Mouse (Mus musculus): ENCODE data around the gene Slc16a2. TPM values are rescaled to one million over a fixed set of nuclear protein-coding genes. Genes with fewer than 3 reads are reported as not detected.
A peak's percentile ranks its signal among the peaks of the same experiment; 100 is the strongest.
"Not testable (repeated sequence)": the region's sequence is repeated elsewhere in the genome, so short reads cannot be mapped to it uniquely, and the experiment has no call there.

The Slc16a2 gene
- polyA plus RNA-seq, 1 experiment = 4.2 TPM

DNA sequence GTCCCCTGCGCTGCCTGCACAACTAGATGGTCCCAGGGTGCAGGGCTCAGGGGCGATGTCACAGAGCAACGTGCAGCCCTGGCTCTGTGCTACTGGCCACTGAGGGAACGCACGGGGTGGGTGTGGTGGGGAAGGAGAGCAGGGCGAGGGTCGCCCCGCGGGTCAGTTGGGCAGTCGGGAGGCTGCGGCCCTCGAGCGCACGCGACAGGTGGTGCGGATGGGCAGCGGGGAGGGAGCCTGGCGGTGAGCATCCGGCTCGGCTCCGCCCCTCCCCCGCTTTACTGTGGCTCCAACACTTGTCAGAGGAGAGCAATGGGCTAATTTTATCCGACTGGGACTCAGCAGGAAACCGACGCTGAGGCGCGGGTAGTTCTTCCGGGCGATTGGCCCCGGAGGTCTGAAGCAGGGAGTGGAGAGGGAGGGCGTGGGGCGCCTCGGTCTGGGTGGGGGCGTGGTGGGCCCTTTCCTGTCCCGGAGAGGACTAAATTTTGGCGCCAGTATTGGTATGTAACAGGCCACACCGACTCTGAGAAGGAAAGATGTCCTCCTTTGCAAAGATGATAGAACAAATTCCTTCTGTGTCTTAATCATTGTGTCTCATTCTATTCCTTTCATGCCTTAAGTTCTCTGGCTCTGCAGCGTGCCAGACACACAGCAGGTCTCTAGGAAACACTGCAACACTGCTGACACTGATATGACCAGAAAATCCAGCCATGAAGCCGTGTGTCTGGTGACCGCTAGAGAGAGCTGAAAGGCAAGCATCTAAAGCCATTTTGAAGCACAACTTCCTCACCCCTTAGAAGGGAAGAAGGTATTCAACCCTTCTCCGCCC lies 126.4 kb downstream of the Slc16a2 start:
- 2% methylated on average over 40 of the region's 41 CpGs for WGBS
- H3K4me1 ChIP-seq (ENCODE audit: control insufficient read depth, insufficient read depth, low read length) = no peaks in the 10 kb centered on the region
- no peak for TF ChIP-seq POLR2A (IDR thresholded peaks at IDR 0.05; ENCODE audit: borderline replicate concordance, control insufficient read depth, low read depth, low read length)
- TF ChIP-seq CTCF (IDR thresholded peaks at IDR 0.05; ENCODE audit: control insufficient read depth, insufficient read depth, low read length) = no peak
- H3K27ac ChIP-seq (ENCODE audit: control insufficient read depth, insufficient read depth, low read depth, low read length, poor library complexity) = peak overlapping the region; percentile 21; the same call in 1 of the 2 replicates
- peak overlapping the region; percentile 42 for H3K4me3 ChIP-seq (replicated peaks; ENCODE audit: control insufficient read depth, low read depth, low read length)

DNA sequence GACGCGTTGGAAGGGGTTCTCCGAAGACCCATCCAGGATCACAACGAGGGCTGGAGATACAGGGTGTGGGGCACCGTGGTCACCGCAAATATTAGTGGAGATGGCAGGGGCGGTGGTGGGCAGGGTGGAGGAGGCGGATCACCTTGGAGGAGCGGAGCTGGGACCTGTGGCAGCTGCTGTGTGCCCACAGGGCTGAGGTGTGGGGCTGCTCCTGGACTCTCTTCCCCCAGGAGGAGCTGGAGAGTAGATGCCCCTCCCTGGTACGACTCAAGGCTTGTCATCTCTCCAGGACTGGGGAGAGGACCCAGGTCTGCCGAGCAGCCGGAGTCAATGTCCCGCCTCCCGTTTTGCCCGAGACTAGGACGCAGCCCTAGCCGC lies 127.0 kb downstream of the Slc16a2 start:
- WGBS = 31% methylated on average over 17 of the region's 17 CpGs
- TF ChIP-seq CTCF (IDR thresholded peaks at IDR 0.05; ENCODE audit: control insufficient read depth, insufficient read depth, low read length) (no peak), POLR2A (IDR thresholded peaks at IDR 0.05; ENCODE audit: borderline replicate concordance, control insufficient read depth, low read depth, low read length) (no peak)
- no peaks in the 10 kb centered on the region for H3K4me1 ChIP-seq (ENCODE audit: control insufficient read depth, insufficient read depth, low read length)
- H3K27ac ChIP-seq (ENCODE audit: control insufficient read depth, insufficient read depth, low read depth, low read length, poor library complexity) = no peak overlapping the region
- no peak overlapping the region for H3K4me3 ChIP-seq (replicated peaks; ENCODE audit: control insufficient read depth, low read depth, low read length)

DNA sequence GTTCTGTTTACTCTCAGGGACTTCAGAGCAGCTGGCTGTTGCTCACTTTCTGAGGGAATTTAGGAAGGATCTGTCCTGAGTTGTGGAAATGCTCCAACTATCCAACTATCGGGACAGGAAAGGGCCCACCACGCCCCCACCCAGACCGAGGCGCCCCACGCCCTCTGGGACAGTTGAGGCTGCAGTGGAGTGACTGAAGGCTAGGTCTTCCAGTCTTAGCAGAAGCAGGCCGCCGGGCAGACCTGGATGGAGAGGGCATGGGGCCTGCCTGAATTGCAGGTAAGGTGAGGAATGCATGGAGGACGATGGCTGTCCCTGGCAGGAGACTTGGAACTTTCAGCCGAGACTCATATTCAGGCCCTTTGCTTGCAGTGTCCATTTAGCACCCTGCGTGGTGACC lies 127.4 kb downstream of the Slc16a2 start:
- Histone ChIP-seq H3K27ac (ENCODE audit: control insufficient read depth, insufficient read depth, low read depth, low read length, poor library complexity) (no peak overlapping the region), H3K4me3 (replicated peaks; ENCODE audit: control insufficient read depth, low read depth, low read length) (no peak overlapping the region), H3K4me1 (ENCODE audit: control insufficient read depth, insufficient read depth, low read length) (no peaks in the 10 kb centered on the region)
- TF ChIP-seq CTCF (IDR thresholded peaks at IDR 0.05; ENCODE audit: control insufficient read depth, insufficient read depth, low read length) (no peak), POLR2A (IDR thresholded peaks at IDR 0.05; ENCODE audit: borderline replicate concordance, control insufficient read depth, low read depth, low read length) (no peak)
- 72% methylated on average over 10 of the region's 10 CpGs for WGBS

DNA sequence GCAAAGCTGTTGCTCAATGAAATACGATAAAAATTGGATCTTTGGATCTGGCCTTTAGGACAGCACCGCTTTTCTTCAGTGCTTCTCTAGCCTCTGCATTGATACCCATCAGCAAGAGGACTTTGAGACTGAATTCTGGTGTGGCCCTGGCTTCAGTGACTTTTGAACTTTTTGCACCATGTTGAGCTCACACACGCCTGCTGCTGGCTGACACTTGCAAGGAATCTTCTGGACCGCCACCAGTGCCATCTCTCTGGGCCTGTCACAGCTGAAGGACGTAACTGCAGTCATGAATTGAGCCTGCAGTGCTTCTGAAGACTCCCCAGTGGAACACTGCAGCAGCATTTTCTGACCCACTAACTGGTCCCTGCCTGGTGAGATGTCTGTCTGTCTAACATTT lies 128.9 kb downstream of the Slc16a2 start:
- 91% methylated on average over 5 of the region's 5 CpGs for WGBS
- H3K4me1 ChIP-seq (ENCODE audit: control insufficient read depth, insufficient read depth, low read length) = no peaks in the 10 kb centered on the region
- H3K4me3 ChIP-seq (replicated peaks; ENCODE audit: control insufficient read depth, low read depth, low read length) = no peak overlapping the region
- H3K27ac ChIP-seq (ENCODE audit: control insufficient read depth, insufficient read depth, low read depth, low read length, poor library complexity) = no peak overlapping the region
- TF ChIP-seq CTCF (IDR thresholded peaks at IDR 0.05; ENCODE audit: control insufficient read depth, insufficient read depth, low read length) (no peak), POLR2A (IDR thresholded peaks at IDR 0.05; ENCODE audit: borderline replicate concordance, control insufficient read depth, low read depth, low read length) (no peak)

DNA sequence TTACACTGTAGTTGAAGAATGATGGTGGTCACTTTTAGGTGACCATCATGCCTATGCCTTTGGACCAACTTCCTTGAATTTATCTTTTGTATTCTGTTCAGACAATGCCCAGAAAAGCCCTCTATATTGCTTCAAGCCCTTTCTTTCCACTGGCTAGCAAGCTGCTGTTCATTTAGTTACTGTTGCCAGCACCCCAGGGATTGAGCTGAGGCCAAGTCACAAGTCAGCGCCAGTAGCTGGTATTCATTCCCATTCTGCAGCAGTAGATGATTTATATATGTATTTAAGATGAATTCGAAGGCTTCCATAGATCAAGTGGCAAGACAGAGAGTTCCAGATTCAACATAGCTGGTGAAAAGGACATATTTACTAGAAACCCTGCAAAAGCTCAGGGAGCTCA lies 133.2 kb downstream of the Slc16a2 start:
- no peak overlapping the region for H3K4me3 ChIP-seq (replicated peaks; ENCODE audit: control insufficient read depth, low read depth, low read length)
- H3K4me1 ChIP-seq (ENCODE audit: control insufficient read depth, insufficient read depth, low read length) = no peaks in the 10 kb centered on the region
- WGBS = 76% methylated on average over 2 of the region's 2 CpGs
- H3K27ac ChIP-seq (ENCODE audit: control insufficient read depth, insufficient read depth, low read depth, low read length, poor library complexity) = no peak overlapping the region
- TF ChIP-seq CTCF (IDR thresholded peaks at IDR 0.05; ENCODE audit: control insufficient read depth, insufficient read depth, low read length) (no peak), POLR2A (IDR thresholded peaks at IDR 0.05; ENCODE audit: borderline replicate concordance, control insufficient read depth, low read depth, low read length) (no peak)

DNA sequence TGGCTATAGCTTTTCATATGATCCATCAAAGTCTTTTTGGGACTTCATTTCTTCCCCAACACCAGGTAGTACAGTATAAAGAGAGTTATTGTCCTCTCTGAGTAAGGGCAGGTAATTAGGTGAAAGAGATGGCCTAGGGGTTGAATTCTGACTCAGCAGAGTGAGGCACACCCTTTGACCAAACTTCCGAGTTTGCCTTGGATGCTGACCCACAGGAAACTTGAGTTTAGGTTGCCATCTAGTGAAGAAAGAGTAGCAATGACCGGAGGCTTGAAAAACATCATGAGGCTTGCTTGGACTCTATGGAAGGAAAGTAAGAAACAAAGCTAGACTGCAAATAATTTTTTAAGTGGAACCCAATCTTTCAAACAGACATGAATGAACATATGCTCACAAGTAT lies 147.1 kb downstream of the Slc16a2 start:
- no peak overlapping the region for H3K4me3 ChIP-seq (replicated peaks; ENCODE audit: control insufficient read depth, low read depth, low read length)
- TF ChIP-seq CTCF (IDR thresholded peaks at IDR 0.05; ENCODE audit: control insufficient read depth, insufficient read depth, low read length) (no peak), POLR2A (IDR thresholded peaks at IDR 0.05; ENCODE audit: borderline replicate concordance, control insufficient read depth, low read depth, low read length) (no peak)
- no peaks in the 10 kb centered on the region for H3K4me1 ChIP-seq (ENCODE audit: control insufficient read depth, insufficient read depth, low read length)
- 26% methylated on average over 2 of the region's 2 CpGs for WGBS
- no peak overlapping the region for H3K27ac ChIP-seq (ENCODE audit: control insufficient read depth, insufficient read depth, low read depth, low read length, poor library complexity)

DNA sequence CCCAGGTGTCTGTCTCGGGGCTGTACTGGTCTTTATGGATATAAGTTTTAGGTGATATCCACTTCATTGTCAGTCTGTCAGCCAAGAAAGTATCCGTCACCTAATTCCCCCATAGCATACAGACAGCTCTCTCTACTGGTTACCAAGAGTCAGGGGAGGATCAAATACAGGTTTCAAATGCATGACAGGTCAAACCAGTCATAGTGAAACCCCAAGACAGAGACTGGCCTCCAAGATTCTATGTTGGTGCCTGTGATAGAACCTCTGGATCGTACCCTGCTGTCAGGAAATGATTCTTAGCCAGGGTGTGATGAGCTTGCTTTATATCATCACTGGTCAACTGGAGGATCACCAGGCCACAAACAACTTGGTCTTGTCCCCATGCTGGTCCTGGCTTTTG lies 148.0 kb downstream of the Slc16a2 start:
- Histone ChIP-seq H3K4me1 (ENCODE audit: control insufficient read depth, insufficient read depth, low read length) (no peaks in the 10 kb centered on the region), H3K27ac (ENCODE audit: control insufficient read depth, insufficient read depth, low read depth, low read length, poor library complexity) (no peak overlapping the region), H3K4me3 (replicated peaks; ENCODE audit: control insufficient read depth, low read depth, low read length) (no peak overlapping the region)
- WGBS = 74% methylated on average over 3 of the region's 3 CpGs
- TF ChIP-seq POLR2A (IDR thresholded peaks at IDR 0.05; ENCODE audit: borderline replicate concordance, control insufficient read depth, low read depth, low read length) = no peak
- TF ChIP-seq CTCF (IDR thresholded peaks at IDR 0.05; ENCODE audit: control insufficient read depth, insufficient read depth, low read length) = no peak

DNA sequence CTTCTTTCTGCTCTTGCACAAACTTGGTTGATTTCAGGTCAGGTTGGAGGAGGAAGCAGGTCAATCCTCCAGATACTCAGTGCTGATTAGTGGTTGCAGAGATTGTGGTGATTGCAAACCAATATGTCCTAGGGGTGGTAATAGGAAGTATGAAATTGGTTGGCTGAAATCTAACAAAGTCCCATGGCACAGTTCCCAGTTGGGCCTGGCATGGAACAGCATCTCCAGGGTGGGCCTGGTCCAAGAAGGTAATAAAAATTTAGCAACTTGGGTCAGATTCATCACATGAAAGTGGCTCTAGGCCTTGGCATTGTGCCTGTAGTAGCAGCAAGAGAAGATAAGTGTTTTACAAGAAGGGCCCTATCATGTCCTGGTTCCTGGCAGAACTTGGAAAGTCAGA lies 151.5 kb downstream of the Slc16a2 start:
- no peak overlapping the region for H3K27ac ChIP-seq (ENCODE audit: control insufficient read depth, insufficient read depth, low read depth, low read length, poor library complexity)
- no peak for TF ChIP-seq CTCF (IDR thresholded peaks at IDR 0.05; ENCODE audit: control insufficient read depth, insufficient read depth, low read length)
- TF ChIP-seq POLR2A (IDR thresholded peaks at IDR 0.05; ENCODE audit: borderline replicate concordance, control insufficient read depth, low read depth, low read length) = no peak
- H3K4me3 ChIP-seq (replicated peaks; ENCODE audit: control insufficient read depth, low read depth, low read length) = no peak overlapping the region
- no peaks in the 10 kb centered on the region for H3K4me1 ChIP-seq (ENCODE audit: control insufficient read depth, insufficient read depth, low read length)

DNA sequence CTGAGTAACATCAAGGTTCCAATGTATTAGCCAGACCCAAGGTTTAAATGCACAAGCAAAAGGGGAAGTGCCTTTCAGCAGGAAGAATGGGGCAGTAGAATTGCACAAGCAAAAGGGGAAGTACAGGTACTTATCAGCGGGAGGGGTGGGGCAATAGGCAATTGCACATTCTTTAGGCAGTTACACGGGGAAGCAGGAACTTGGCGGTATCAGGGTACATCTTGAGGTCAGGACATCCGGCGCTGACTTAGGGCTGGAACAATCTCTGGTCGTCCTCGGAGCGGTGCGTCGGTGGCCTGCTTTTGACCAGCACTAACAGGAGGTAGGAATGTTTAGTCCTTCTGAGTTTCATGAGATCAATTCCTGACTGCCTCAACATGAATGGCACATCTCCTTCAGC lies 157.3 kb downstream of the Slc16a2 start:
- not testable (repeated sequence) for H3K4me1 ChIP-seq (ENCODE audit: control insufficient read depth, insufficient read depth, low read length); H3K27ac ChIP-seq (ENCODE audit: control insufficient read depth, insufficient read depth, low read depth, low read length, poor library complexity); H3K4me3 ChIP-seq (replicated peaks; ENCODE audit: control insufficient read depth, low read depth, low read length)
- 62% methylated on average over 10 of the region's 10 CpGs for WGBS
